Mouse (Mus musculus) heart, embryonic 15.5 days (tissue): Measurements from ENCODE around the gene Ehd4. TPM values are rescaled to one million over a fixed set of nuclear protein-coding genes. Genes with fewer than 3 reads are reported as not detected.

Source experiments
- ATAC-seq: fragments of 200-750 bp; cut with Nextera tagmentation; replicated peaks from 2 replicates; pipeline ENCODE4 v1.8.0; 2017; ENCODE audit warnings: low read depth, moderate TSS enrichment; ENCODE audit not compliant: insufficient number of reproducible peaks, insufficient read depth, low FRiP score
- H3K27ac ChIP-seq: fragments of 300-500 bp; sonication (generic); 2 replicates; pipeline ENCODE4 v1.5.1; 2015; ENCODE audit warnings: mild to moderate bottlenecking, inconsistent platforms
- H3K27me3 ChIP-seq: fragments of 300-500 bp; sonication (generic); 2 replicates; pipeline ENCODE4 v1.6.1; 2015; ENCODE audit warnings: inconsistent platforms
- H3K36me3 ChIP-seq: fragments of 300-500 bp; sonication (generic); 2 replicates; pipeline ENCODE4 v1.6.1; 2015; ENCODE audit warnings: mild to moderate bottlenecking, inconsistent platforms
- H3K4me1 ChIP-seq: fragments of 300-500 bp; sonication (generic); replicated peaks from 2 replicates; pipeline ENCODE4 v1.6.1; 2015; ENCODE audit warnings: inconsistent platforms
- H3K4me2 ChIP-seq: fragments of 300-500 bp; sonication (generic); 2 replicates; pipeline ENCODE4 v1.6.1; 2015; ENCODE audit warnings: inconsistent platforms, mild to moderate bottlenecking, moderate library complexity
- H3K4me3 ChIP-seq: fragments of 300-500 bp; sonication (generic); 2 replicates; pipeline ENCODE4 v1.5.1; 2015; ENCODE audit warnings: mild to moderate bottlenecking, inconsistent platforms
- H3K9ac ChIP-seq: fragments of 300-500 bp; sonication (generic); 2 replicates; pipeline ENCODE4 v1.6.1; 2015; ENCODE audit warnings: mild to moderate bottlenecking, inconsistent platforms
- H3K9me3 ChIP-seq: fragments of 300-500 bp; sonication (generic); replicated peaks from 2 replicates; pipeline ENCODE4 v1.6.1; 2016; ENCODE audit warnings: inconsistent platforms
- WGBS: fragments of 180-500 bp; shearing (Covaris S2); methylation state at CpG from one replicate; pipeline ENCODE4 v1.1.7; 2015; ENCODE audit warnings: mixed read lengths; 5-methylcytosine and 5-hydroxymethylcytosine counted together
- polyA plus RNA-seq: library from polyadenylated mRNA; unstranded; fragments of >200 nt; fragmentation: Nextera tagmentation; extraction: Ambion mirVana; gene quantifications from 2 replicates; pipeline ENCODE4 v1.2.1, GENCODE M21; 2015

The Ehd4 gene
- polyA plus RNA-seq, 1 experiment from 2014 or later = 188 TPM

DNA sequence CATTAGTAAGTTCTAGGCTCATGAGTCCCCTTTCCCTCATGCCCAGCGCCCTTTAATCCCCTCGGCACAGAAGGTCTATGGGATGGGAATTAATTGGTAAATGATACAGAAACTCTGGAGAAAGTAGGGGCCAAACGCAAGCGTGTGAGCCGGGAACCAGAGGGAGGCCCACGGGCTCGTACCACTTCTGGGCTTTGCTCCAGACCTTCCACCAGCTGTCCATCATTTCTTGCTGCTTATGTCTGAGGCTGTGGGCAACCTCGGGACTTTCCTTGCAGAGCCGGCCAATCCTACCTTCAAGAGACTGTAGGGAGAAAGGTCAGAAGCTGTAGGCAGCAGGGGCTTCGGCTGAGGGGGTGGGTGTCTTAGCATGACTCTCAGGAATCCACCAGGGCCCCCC lies 98.5 kb downstream of the Ehd4 start:
- no peaks in the 10 kb centered on the region for H3K27me3 ChIP-seq

DNA sequence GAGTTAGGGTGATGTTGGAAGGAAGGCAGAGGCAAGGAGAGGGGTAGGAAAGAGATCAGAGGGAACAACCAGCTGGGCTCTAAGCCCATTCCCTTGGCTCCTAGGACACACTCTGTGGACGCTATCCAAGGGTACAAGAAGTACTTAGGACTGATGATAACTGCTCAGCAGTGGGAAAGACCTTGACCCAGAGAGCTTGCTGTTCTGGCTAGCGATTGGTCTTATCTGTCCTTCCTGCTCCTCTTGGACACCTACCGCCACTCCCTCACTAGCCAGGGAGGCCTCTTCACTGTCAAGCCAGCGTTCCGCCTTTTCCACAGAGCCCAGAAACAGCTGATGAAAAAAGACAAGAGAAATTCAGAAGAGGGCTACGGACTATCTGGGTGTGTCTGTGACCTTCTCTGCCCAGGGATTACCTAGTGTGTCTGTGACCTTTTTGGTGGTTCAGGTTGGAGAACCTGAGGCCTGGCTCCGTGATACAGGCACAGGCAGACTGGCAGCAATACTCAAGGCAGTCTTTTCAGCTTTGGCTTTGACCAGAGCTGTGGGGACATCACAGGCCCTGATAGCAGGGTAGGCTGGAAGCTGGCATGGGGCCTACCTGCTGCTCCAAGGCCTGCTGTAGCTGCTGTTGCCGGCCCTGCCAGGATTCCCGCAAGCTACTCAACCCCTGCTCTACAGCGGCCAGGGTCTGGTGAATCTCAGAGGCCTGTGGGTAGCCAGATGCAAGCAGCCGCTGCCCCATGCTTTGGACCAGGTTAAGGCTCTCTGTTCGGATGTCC lies 99.4 kb downstream of the Ehd4 start:
- H3K4me3 ChIP-seq = no peak overlapping the region
- peak; percentile 37; the same call in 1 of the 2 replicates for ATAC-seq
- no peaks in the 10 kb centered on the region for H3K36me3 ChIP-seq
- WGBS = 50% methylated on average over 12 of the region's 12 CpGs
- H3K9ac ChIP-seq = no peak overlapping the region
- peaks cover 5% of the 10 kb centered on the region; the same call in 1 of the 2 replicates for H3K27me3 ChIP-seq
- H3K4me2 ChIP-seq = no peak overlapping the region
- peaks cover 30% of the 10 kb centered on the region for H3K4me1 ChIP-seq
- H3K27ac ChIP-seq = peak overlapping the region; percentile 76
- no peaks in the 10 kb centered on the region for H3K9me3 ChIP-seq

More for the DNA sequence above, 98.5 kb downstream of the Ehd4 start:
- peaks cover 30% of the 10 kb centered on the region for H3K4me1 ChIP-seq
- 77% methylated on average over 10 of the region's 10 CpGs for WGBS
- no peaks in the 10 kb centered on the region for H3K36me3 ChIP-seq
- no peak overlapping the region for H3K4me3 ChIP-seq
- no peak overlapping the region for H3K27ac ChIP-seq
- H3K9ac ChIP-seq = no peak overlapping the region
- no peak for ATAC-seq
- H3K9me3 ChIP-seq = no peaks in the 10 kb centered on the region
- H3K4me2 ChIP-seq = no peak overlapping the region

GRCm38 (mm10) chr2:120051405-120051804 lies 103.0 kb downstream of the Ehd4 start:
- 46% methylated on average over 6 of the region's 6 CpGs for WGBS
- peaks cover 5% of the 10 kb centered on the region for H3K27me3 ChIP-seq
- no peaks in the 10 kb centered on the region for H3K9me3 ChIP-seq
- no peaks in the 10 kb centered on the region for H3K36me3 ChIP-seq
- H3K27ac ChIP-seq = no peak overlapping the region
- no peak for ATAC-seq
- H3K4me2 ChIP-seq = no peak overlapping the region
- no peak overlapping the region for H3K4me3 ChIP-seq
- peaks cover 26% of the 10 kb centered on the region for H3K4me1 ChIP-seq
- H3K9ac ChIP-seq = no peak overlapping the region

GRCm38 (mm10) chr2:120049632-120050274 lies 104.7 kb downstream of the Ehd4 start:
- WGBS = 55% methylated on average over 10 of the region's 10 CpGs
- no peak overlapping the region for H3K27ac ChIP-seq
- H3K4me2 ChIP-seq = no peak overlapping the region
- H3K27me3 ChIP-seq = peaks cover 5% of the 10 kb centered on the region
- peaks cover 12% of the 10 kb centered on the region for H3K4me1 ChIP-seq
- H3K9me3 ChIP-seq = no peaks in the 10 kb centered on the region
- no peaks in the 10 kb centered on the region for H3K36me3 ChIP-seq
- H3K4me3 ChIP-seq = no peak overlapping the region
- no peak for ATAC-seq
- no peak overlapping the region for H3K9ac ChIP-seq

DNA sequence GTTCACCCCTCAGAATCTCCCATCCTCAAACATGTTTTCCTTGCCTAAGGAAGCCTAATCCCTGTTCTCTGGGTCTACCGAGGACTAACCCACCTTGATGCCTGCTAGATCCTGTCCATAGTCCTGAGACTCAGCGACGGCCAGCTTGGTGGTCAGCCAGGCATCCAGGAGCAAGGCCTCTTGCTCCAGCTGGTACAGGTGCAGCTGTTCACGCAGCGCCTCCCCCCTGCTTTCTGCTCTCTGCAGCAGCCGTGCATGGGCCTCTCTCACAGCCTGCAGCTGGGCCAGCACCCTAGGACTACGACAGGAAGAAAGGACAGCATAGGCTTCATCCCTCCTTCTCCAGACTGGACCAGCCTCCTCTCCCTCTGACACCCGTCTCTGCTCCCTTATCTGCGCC lies 106.2 kb downstream of the Ehd4 start:
- no peak for ATAC-seq
- no peak overlapping the region for H3K4me3 ChIP-seq

DNA sequence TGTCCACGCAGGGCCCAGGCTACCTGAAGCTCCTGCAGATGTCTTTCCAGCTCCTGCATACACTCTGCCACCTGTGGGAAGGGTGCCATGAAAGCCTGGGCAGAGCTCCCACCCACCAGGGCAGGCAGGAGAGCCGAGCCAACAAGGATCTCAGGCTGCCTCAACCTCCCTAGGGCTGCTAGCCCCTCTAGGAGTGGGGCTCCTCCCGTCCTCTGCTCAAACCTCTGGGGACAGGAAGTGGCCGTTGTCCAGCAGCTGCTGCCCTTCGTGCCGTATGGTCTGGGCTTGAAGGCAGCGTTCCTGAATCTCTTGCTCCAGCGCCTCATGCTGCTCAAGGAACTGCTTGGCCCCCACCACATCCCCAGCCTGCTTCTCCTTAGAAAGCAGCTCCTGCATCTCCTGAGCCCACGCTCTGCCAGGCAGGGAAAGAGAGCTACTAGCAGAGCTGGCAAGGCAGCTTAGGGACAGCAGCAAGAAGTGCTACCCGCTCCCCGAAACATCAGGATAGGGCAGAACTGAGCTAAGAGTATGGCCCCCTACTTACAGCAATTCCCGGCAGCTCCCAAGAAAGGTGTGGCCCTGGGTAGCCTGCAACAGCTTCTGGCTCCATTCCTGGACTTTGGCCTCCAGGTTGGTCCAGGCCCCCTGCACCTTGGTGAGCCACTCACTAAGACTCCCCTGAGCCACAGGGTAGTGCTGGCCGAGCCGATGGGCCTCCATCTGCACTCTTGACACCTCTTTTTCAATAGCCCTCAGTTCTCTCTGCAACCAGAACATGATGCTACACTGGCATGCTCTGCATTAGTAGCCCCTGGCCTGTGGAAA lies 107.7 kb downstream of the Ehd4 start:
- 0 out of 2 replicates have a peak overlapping the region, but pooled peaks have one; percentile 10 for H3K9ac ChIP-seq
- H3K36me3 ChIP-seq = peaks cover 10% of the 10 kb centered on the region
- no peak overlapping the region for H3K4me2 ChIP-seq
- no peak overlapping the region for H3K4me3 ChIP-seq
- peaks cover 13% of the 10 kb centered on the region for H3K4me1 ChIP-seq
- H3K27ac ChIP-seq = no peak overlapping the region
- ATAC-seq = no peak
- H3K9me3 ChIP-seq = no peaks in the 10 kb centered on the region
- WGBS = 64% methylated on average over 14 of the region's 14 CpGs
- H3K27me3 ChIP-seq = peaks cover 5% of the 10 kb centered on the region

More for the DNA sequence above, 106.2 kb downstream of the Ehd4 start:
- Histone ChIP-seq H3K36me3 (no peaks in the 10 kb centered on the region), H3K4me1 (peaks cover 13% of the 10 kb centered on the region), H3K9ac (no peak overlapping the region), H3K27ac (no peak overlapping the region), H3K9me3 (no peaks in the 10 kb centered on the region), H3K4me2 (no peak overlapping the region), H3K27me3 (peaks cover 5% of the 10 kb centered on the region)
- 74% methylated on average over 9 of the region's 9 CpGs for WGBS

GRCm38 (mm10) chr2:120044676-120045075 lies 109.7 kb downstream of the Ehd4 start:
- Histone ChIP-seq H3K4me3 (no peak overlapping the region), H3K4me2 (no peak overlapping the region), H3K27ac (no peak overlapping the region), H3K36me3 (peaks cover 28% of the 10 kb centered on the region), H3K9me3 (no peaks in the 10 kb centered on the region), H3K9ac (no peak overlapping the region), H3K4me1 (peaks cover 13% of the 10 kb centered on the region), H3K27me3 (no peaks in the 10 kb centered on the region; the same call in 1 of the 2 replicates)
- WGBS = 79% methylated on average over 3 of the region's 3 CpGs
- no peak for ATAC-seq

- Histone ChIP-seq H3K36me3 (peaks cover 33% of the 10 kb centered on the region), H3K27me3 (no peaks in the 10 kb centered on the region; the same call in 1 of the 2 replicates), H3K4me2 (no peak overlapping the region), H3K4me3 (no peak overlapping the region), H3K27ac (no peak overlapping the region), H3K9me3 (no peaks in the 10 kb centered on the region), H3K4me1 (peaks cover 13% of the 10 kb centered on the region), H3K9ac (no peak overlapping the region)
- ATAC-seq = no peak
- 47% methylated on average over 4 of the region's 4 CpGs for WGBS
Measured at GRCm38 (mm10) chr2:120044101-120044603, 110.3 kb downstream of the Ehd4 start.

- Histone ChIP-seq H3K4me1 (peaks cover 13% of the 10 kb centered on the region), H3K4me3 (no peak overlapping the region), H3K9ac (no peak overlapping the region), H3K27me3 (no peaks in the 10 kb centered on the region), H3K4me2 (no peak overlapping the region), H3K36me3 (peaks cover 57% of the 10 kb centered on the region), H3K9me3 (no peaks in the 10 kb centered on the region), H3K27ac (no peak overlapping the region)
- no peak for ATAC-seq
- 93% methylated on average over 5 of the region's 5 CpGs for WGBS
Measured at GRCm38 (mm10) chr2:120040991-120041390, 113.4 kb downstream of the Ehd4 start.
